Mouse (Mus musculus) urinary bladder, adult 2 months (tissue): ENCODE results near the gene Cavin3. TPM values are rescaled to one million over a fixed set of nuclear protein-coding genes. Genes with fewer than 3 reads are reported as not detected.
A peak's percentile ranks its signal among the peaks of the same experiment; 100 is the strongest.

ENCODE experiments used
- DNase-seq: peaks from one replicate; pipeline ENCODE4 v3.0.0; 2022; ENCODE audit warnings: low spot score
- polyA plus RNA-seq: library from polyadenylated mRNA; depleted of rRNA; stranded (reverse); fragments of >200 nt; gene quantifications from 2 replicates; pipeline ENCODE4 v1.2.3, GENCODE M21; 2012; rRNA removed

The Cavin3 gene
- polyA plus RNA-seq = 209 and 233 TPM in 2 replicates

- DNase-seq = peak; percentile 78
These were observed at the start of gene Cavin3 for GRCm38 (mm10) chr7:105481505-105482411. TSS of gene Cavin3 (minus strand) at chr7:105482300.

- DNase-seq = no peak
These were observed 46.0 kb upstream of the Cavin3 start for GRCm38 (mm10) chr7:105528094-105528493.

DNA sequence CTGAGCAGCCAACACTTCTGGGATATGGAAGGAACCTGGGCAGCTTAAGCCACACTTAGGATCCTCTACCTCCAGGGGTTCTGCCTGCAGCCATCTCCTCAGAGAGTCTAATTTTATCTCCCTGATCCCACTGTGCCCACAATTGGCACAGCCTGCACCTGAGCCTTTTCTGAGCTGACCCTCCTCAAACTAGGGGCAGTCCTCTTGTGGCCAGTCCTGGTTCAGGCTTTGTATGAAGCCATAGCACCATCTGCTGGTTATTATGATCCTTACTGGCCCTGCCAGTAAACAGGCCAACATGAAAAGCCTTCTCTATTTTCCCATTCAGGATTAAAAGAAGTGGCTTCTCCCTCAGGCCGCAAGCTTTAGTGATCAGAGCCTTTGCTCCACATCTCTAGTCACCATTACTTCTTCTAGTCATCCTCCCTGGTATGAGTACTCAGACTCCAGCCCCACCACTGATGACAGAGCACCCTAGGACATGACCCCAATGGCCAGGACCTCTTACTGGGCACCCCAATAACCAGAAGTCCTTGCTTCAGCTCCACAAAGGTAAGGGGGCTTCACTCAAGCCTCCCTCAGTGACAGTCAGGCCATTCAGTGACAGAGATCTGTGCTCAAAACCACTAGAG is 45.3 kb upstream of the Cavin3 start:
- no peak for DNase-seq

DNA sequence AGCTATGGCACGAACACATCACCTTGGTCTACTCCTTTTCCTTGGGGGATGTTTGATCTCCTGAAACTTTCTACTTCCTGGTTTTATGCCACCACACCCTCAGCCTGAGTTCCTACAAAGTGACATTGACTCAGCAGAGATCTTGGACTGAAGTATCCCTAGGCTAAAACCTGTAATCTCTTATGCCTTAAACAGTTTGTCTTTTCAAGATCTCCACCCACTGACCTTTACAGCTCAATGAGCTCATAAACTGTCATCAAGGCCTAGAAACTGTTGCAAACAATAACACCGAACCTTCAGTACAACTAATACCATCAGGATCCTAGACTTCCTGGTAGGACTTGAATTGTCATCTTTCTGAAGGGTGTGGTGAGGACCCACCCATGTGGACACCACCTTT is 42.1 kb upstream of the Cavin3 start:
- no peak for DNase-seq

GRCm38 (mm10) chr7:105520201-105520600 is 38.1 kb upstream of the Cavin3 start:
- no peak for DNase-seq

DNA sequence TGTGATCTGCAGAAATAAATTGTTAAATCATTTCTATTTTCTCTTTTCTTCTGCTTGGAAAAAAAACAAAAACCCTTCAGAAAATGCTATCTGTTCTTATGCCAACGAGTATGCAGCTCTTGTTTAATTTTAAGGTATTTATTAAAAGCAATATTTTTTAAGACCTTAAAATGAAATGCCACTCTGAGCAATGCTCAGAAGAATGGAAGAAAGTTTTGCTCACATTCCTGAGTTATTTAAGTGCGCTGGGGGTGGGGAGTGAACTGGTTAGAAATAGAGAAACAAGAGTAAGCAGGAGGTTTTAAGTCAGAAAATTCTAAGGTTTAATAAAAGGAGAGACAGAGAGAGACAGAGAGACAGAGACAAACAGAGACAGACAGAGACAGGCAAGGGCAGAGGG is 37.7 kb upstream of the Cavin3 start:
- DNase-seq = no peak

GRCm38 (mm10) chr7:105519336-105519735 is 37.2 kb upstream of the Cavin3 start:
- DNase-seq = no peak

DNA sequence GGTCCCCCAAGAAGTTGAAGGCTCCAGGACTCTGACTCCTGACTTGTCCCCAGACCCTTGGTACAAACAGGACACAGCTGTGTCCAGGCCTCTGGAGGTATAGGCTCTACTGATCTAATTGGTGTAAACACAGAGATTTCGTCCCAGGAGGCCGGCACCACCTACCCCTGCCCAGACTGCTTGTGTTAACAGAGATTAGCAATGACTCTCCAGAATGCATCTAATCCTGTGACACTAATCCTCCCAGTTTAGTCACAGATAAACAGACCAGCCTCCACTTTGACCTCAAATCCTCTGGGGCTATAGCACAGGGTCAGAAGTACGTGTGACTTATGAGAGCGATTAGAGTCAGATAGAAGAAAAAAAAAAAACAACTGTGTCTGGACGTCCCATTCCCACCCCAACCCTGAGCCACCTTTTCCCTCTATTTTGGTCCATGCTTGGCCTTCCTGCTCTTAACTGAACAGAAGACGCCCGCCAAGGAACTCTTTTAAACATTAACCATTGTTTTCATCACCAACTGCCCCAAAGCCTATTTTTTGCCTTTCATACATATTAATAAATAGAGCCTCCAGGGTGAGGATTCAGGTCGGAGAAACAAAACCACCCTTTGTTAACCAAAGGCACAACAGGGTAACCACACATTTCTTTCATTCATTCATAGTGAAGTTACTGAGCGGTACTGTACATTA is 34.7 kb upstream of the Cavin3 start:
- DNase-seq = no peak

GRCm38 (mm10) chr7:105515178-105515577 is 33.1 kb upstream of the Cavin3 start:
- peak; percentile 43 for DNase-seq

- DNase-seq = no peak
These were observed 32.5 kb upstream of the Cavin3 start for GRCm38 (mm10) chr7:105514561-105514960.

DNA sequence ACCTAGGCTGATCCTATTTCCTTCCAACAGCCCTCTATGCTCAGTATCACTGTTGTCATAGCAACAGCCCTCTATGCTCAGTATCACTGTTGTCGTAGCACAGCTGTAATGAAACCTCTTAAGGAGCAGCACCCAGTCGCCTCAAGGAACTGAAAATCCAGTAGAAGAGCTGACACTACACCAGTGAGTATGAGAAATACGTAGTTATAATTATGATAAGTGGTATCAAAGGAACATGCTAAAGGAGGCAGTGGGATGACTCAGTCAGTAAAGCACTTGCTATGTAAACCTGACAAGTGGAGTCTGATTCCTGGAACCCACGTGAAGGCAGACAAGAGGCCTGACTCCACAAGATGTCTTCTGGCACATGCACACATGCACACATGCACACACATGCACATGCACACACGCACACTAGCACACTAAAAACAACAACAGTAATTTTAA is 31.8 kb upstream of the Cavin3 start:
- no peak for DNase-seq

- no peak for DNase-seq
These were observed 28.0 kb upstream of the Cavin3 start for GRCm38 (mm10) chr7:105510143-105510542.

- no peak for DNase-seq
These were observed 25.2 kb upstream of the Cavin3 start for GRCm38 (mm10) chr7:105507257-105507656.

GRCm38 (mm10) chr7:105501984-105502383 is 19.9 kb upstream of the Cavin3 start:
- DNase-seq = no peak

- no peak for DNase-seq
These were observed 17.6 kb upstream of the Cavin3 start for GRCm38 (mm10) chr7:105499676-105500075.

DNA sequence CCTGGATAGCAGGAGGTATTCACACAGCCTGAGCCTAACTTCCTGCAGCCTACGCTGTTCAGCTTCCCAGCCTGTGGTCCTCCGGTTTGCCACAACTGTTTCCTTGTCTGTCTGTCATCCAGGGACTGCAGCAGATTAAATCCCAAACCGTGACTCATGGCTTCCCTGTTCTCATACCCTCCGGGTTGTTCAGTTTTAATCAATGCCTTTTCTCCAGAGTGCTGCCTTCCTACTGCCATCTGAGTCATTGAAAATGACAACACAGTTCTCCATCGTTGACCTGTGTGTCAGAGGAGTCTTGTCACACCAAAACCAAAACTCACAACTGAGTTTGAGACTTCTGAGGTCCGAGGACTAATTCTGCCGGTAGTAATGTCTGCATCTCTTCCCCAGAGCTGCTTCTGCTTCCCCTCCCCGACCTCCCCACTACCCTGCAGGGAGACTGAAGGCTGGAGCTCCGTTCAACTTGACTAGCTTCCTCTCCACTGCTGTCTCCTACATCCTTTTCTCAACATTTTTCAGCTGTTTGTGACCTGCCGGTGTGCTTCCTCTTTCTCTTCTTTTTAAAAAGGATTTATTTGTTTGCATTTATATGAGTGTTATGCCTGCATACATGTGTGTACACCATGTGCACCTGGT is 16.9 kb upstream of the Cavin3 start:
- DNase-seq = no peak

DNA sequence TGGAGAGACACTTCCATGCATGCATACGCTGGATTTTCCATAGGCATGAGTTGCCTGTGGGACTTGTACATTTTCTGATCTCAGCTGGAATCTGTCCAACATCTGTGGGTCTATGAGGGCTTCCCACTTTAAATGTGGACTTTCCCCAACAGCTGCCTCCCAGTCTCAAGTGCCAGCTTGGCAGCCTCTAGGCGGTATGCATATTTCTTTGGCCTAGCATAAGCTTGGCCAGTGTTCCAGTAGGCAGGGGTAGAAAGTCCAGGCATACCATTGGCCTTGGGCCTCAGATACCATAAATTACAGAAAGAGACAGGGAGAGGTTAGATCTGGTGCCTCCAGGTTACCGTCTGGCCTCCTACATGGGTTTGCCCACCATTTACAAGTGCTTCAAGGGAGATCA is 15.8 kb upstream of the Cavin3 start:
- no peak for DNase-seq

DNA sequence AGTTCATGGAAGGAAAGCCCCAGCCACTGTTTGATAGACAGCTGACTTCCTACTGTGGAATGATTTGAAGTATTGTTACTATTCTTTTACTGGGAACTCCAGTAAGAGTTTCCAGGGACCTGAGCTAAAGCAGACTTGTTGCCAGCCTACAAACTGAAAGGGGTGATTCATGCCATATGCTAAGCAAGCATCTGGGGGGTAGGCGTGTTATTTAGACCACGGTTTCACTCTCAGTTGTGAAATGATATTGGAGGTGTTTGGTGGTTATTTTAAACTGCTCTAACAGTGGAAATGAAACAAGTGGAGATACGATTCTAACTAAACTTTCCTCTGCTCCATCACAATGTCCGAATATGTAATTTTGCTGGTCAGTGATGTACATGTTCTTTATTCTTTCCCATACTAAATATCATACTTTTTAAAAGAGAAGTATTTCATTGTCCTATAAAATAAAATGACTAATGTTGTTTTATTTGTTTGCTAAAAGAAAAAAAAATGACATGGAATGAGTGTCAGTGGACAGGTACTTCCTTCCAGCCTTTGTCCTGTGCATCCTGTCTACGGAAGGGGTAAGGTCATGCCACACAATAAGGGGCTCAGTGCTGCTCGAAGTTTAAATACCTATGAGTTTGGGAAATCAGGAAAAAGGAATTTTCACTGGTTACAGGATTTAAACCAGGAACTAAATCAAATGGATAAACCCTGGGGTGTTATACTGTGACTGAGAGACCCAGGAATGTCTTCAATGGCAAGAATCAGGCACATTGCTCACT is 5.2 kb upstream of the Cavin3 start:
- no peak for DNase-seq

DNA sequence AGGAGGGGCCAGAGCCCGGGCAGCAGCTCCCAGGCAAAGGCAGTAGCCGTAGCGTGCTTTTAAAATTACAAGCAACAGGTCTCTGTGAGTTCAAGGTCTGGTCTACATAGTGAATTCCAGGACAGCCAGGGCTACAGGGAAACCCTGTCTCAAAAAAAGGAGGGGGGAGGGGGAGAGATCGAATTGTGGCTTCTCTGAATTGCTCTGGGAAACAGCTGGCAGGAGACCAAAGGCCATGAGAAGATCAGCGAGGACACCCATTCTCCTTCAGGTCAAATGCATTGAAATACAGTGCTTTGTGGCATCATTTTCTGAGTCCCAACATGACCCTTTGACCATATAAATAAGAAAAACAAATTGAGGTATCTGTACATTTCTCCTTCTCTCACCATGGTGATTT is 2.9 kb upstream of the Cavin3 start:
- DNase-seq = no peak

DNA sequence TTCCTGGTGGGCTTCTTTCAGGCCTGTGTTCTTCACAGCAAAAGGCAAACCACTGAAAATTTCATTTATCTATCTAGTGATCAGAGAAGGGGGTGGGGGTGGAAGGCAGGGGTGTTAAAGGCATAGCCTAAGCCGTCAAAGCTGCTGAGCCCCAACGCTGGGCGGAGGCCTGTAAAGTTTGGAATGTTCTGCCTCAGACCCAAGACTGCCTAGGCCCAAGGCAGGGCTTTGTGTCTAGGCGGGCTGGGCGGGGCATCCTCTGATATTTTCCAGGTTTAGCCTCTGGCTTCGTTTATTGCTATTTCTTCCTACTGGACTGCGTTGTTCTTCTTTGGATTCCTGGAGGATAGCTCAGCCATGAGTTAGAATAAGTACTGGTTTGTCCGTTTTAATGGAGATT is 326 bp upstream of the Cavin3 start:
- DNase-seq = no peak
